Mouse (Mus musculus): ENCODE data around the gene Fam172a. TPM values are rescaled to one million over a fixed set of nuclear protein-coding genes. Genes with fewer than 3 reads are reported as not detected.

The Fam172a gene
- total and polyA plus RNA-seq, 3 experiments, result 33.4 to 89.8 (median 45.3) TPM

DNA sequence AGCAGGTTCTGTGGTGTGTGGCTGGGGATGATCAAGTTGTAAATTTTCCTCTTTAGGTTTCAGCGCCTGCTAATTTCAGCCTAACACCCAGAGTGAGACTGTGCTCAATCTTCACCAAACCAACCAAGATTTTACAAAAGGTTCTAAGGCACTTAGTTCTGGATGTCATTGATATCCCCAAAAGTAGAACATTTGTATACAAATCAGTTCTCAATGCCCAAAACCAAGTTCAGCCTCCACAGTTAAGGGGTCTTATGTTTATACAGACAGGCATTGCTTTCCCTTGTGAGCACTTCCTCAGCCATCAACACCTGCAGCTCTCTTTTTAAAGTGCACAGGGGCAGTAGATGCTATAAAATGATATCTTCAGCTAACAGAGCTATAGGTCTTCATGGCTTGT is 473.1 kb downstream of the Fam172a start:
- H3K4me3 ChIP-seq (ENCODE audit: low read depth, low read length), result no peak overlapping the region
- peaks cover 36% of the 10 kb centered on the region for H3K27me3 ChIP-seq (ENCODE audit: insufficient read depth, low read length)
- no peak for TF ChIP-seq GATA2 (IDR thresholded peaks at IDR 0.05; ENCODE audit: borderline replicate concordance, low read depth, low read length)
- no peak for TF ChIP-seq GATA1 (IDR thresholded peaks at IDR 0.05; ENCODE audit: borderline replicate concordance, low read length)
- TF ChIP-seq POLR2AphosphoS5 (IDR thresholded peaks at IDR 0.05; ENCODE audit: insufficient replicate concordance, low read depth, low read length), result no peak
- TF ChIP-seq TAL1 (conservative IDR thresholded peaks at IDR 0.05; ENCODE audit: low read depth, low read length), result no peak
- no peak for TF ChIP-seq CTCF (IDR thresholded peaks at IDR 0.05; ENCODE audit: low read depth, low read length)
- no peaks in the 10 kb centered on the region for H3K36me3 ChIP-seq (replicated peaks)
- no peaks in the 10 kb centered on the region for H3K4me1 ChIP-seq (ENCODE audit: insufficient read depth, low read depth, low read length)
- H3K9me3 ChIP-seq (replicated peaks), result no peaks in the 10 kb centered on the region
- DNase-seq (ENCODE audit: low spot score) (no peak), ATAC-seq (ENCODE audit: extremely low read depth, insufficient number of reproducible peaks, low FRiP score, poor library complexity, severe bottlenecking) (no peak)

DNA sequence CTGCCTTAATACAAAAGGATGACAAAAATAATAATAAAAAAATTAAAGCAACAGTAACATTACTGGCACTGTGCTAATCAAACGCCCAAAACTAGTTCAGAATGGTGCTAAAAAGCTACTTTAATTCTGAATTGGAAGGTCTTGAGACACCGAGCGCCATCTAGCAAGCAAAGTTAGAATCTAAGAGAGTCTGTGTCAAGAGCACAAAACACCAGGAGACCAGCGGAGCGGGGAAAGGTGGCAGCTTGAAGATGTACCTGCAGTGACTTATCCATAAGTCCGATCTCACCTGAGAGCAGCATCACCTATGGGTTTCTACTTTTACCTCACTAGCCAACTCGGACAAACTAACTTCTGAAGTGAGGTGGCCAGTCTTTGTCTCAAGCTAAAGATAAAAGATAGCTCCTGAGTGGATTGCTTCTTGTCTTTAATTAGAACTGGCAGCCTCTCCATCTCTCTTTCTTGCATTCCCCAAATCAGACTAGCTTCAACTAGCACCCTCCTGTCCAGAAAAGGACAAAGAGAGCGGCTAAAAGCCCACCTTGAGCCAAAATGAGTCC is 474.1 kb downstream of the Fam172a start:
- no peaks in the 10 kb centered on the region for H3K36me3 ChIP-seq (replicated peaks)
- no peaks in the 10 kb centered on the region for H3K9me3 ChIP-seq (replicated peaks)
- no peaks in the 10 kb centered on the region for H3K4me1 ChIP-seq (ENCODE audit: insufficient read depth, low read depth, low read length)
- ATAC-seq (ENCODE audit: extremely low read depth, insufficient number of reproducible peaks, low FRiP score, poor library complexity, severe bottlenecking), result no peak
- DNase-seq (ENCODE audit: low spot score), result no peak
- no peak overlapping the region for H3K4me3 ChIP-seq (ENCODE audit: low read depth, low read length)
- H3K27me3 ChIP-seq (ENCODE audit: insufficient read depth, low read length), result peaks cover 38% of the 10 kb centered on the region
- TF ChIP-seq POLR2AphosphoS5 (IDR thresholded peaks at IDR 0.05; ENCODE audit: insufficient replicate concordance, low read depth, low read length) (no peak), GATA1 (IDR thresholded peaks at IDR 0.05; ENCODE audit: borderline replicate concordance, low read length) (no peak), GATA2 (IDR thresholded peaks at IDR 0.05; ENCODE audit: borderline replicate concordance, low read depth, low read length) (no peak), CTCF (IDR thresholded peaks at IDR 0.05; ENCODE audit: low read depth, low read length) (no peak), TAL1 (conservative IDR thresholded peaks at IDR 0.05; ENCODE audit: low read depth, low read length) (no peak)

DNA sequence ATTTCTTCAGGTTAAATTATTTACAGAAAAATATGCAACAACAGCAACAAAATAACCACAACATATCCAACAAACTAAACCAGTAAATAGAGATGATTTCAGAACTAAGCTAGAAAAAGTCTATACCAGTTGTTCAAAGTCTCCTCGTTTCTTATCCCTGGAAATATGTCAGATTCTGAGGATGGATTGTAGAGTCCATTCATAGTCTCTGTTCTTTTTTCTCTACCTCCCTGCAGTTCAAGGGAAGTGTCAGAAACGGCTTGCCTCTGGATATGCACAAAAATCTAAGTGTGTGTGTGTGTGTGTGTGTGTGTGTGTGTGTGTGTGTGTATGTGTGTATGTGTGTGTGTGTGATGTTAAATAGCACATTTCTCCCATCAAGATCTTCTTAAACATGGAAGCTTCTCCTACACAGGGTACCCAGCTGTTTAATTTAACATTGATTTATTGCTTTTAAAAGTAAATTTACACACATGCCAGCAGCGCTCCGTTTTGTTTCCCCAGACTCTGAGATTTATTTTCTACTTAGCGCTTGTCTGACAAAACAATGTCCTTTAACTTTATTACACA is 475.6 kb downstream of the Fam172a start:
- Histone ChIP-seq H3K27me3 (ENCODE audit: insufficient read depth, low read length) (peaks cover 46% of the 10 kb centered on the region), H3K9me3 (replicated peaks) (no peaks in the 10 kb centered on the region), H3K4me1 (ENCODE audit: insufficient read depth, low read depth, low read length) (0 out of 2 replicates have a peak, but pooled peaks cover 3% of the 10 kb centered on the region), H3K4me3 (ENCODE audit: low read depth, low read length) (no peak overlapping the region), H3K36me3 (replicated peaks) (no peaks in the 10 kb centered on the region)
- DNase-seq (ENCODE audit: low spot score) (no peak), ATAC-seq (ENCODE audit: extremely low read depth, insufficient number of reproducible peaks, low FRiP score, poor library complexity, severe bottlenecking) (no peak)
- TF ChIP-seq CTCF (IDR thresholded peaks at IDR 0.05; ENCODE audit: low read depth, low read length) (no peak), GATA2 (IDR thresholded peaks at IDR 0.05; ENCODE audit: borderline replicate concordance, low read depth, low read length) (no peak), GATA1 (IDR thresholded peaks at IDR 0.05; ENCODE audit: borderline replicate concordance, low read length) (no peak), TAL1 (conservative IDR thresholded peaks at IDR 0.05; ENCODE audit: low read depth, low read length) (no peak), POLR2AphosphoS5 (IDR thresholded peaks at IDR 0.05; ENCODE audit: insufficient replicate concordance, low read depth, low read length) (no peak)

DNA sequence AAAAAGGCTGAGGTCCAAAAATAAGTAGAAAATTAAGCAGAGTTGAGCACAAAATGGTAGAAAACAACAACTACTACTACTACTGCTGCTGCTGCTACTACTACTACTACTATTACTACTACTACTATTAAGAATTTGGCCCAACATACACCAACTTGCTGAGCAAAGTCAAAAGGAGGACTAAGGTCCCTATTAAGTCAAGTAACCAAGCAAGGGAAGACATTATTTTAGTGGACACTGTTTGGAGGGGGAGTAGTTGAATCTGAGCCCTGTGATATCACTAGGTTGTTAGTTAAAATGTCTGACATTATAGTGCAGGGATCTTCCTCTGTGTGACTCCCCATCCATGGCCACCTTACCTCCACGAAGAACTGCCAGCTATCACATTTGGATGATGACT is 476.2 kb downstream of the Fam172a start:
- no peak for TF ChIP-seq POLR2AphosphoS5 (IDR thresholded peaks at IDR 0.05; ENCODE audit: insufficient replicate concordance, low read depth, low read length)
- TF ChIP-seq GATA2 (IDR thresholded peaks at IDR 0.05; ENCODE audit: borderline replicate concordance, low read depth, low read length), result no peak
- no peak for TF ChIP-seq CTCF (IDR thresholded peaks at IDR 0.05; ENCODE audit: low read depth, low read length)
- TF ChIP-seq GATA1 (IDR thresholded peaks at IDR 0.05; ENCODE audit: borderline replicate concordance, low read length), result no peak
- TF ChIP-seq TAL1 (conservative IDR thresholded peaks at IDR 0.05; ENCODE audit: low read depth, low read length), result no peak
- Histone ChIP-seq H3K4me1 (ENCODE audit: insufficient read depth, low read depth, low read length) (0 out of 2 replicates have a peak, but pooled peaks cover 3% of the 10 kb centered on the region), H3K9me3 (replicated peaks) (no peaks in the 10 kb centered on the region), H3K27me3 (ENCODE audit: insufficient read depth, low read length) (peaks cover 49% of the 10 kb centered on the region), H3K4me3 (ENCODE audit: low read depth, low read length) (no peak overlapping the region), H3K36me3 (replicated peaks) (no peaks in the 10 kb centered on the region)
- ATAC-seq (ENCODE audit: extremely low read depth, insufficient number of reproducible peaks, low FRiP score, poor library complexity, severe bottlenecking) (no peak), DNase-seq (ENCODE audit: low spot score) (no peak)

DNA sequence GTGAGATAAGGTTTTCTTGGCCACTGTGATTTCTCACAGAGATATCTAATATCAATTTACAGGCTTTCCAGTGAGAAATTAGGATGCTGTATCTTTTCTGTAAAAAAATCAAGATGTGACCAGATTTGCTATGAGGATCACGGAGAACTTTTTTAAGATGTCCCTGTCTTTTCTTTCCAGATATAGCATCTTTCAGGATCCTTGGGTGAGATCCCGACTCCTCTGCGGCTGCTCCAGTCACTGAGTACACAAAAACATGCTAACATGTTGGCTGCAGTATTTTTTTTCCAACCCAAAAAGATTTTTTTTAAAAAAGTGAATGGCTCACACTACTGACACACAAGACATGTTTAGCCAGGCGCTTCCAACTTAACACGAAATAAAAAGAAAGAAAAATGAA is 476.9 kb downstream of the Fam172a start:
- no peak for DNase-seq (ENCODE audit: low spot score)
- H3K36me3 ChIP-seq (replicated peaks), result no peaks in the 10 kb centered on the region
- H3K4me3 ChIP-seq (ENCODE audit: low read depth, low read length), result no peak overlapping the region
- H3K4me1 ChIP-seq (ENCODE audit: insufficient read depth, low read depth, low read length), result 0 out of 2 replicates have a peak, but pooled peaks cover 3% of the 10 kb centered on the region
- ATAC-seq (ENCODE audit: extremely low read depth, insufficient number of reproducible peaks, low FRiP score, poor library complexity, severe bottlenecking), result no peak
- H3K27me3 ChIP-seq (ENCODE audit: insufficient read depth, low read length), result peaks cover 51% of the 10 kb centered on the region
- H3K9me3 ChIP-seq (replicated peaks), result no peaks in the 10 kb centered on the region
- TF ChIP-seq GATA2 (IDR thresholded peaks at IDR 0.05; ENCODE audit: borderline replicate concordance, low read depth, low read length) (no peak), CTCF (IDR thresholded peaks at IDR 0.05; ENCODE audit: low read depth, low read length) (no peak), POLR2AphosphoS5 (IDR thresholded peaks at IDR 0.05; ENCODE audit: insufficient replicate concordance, low read depth, low read length) (no peak), GATA1 (IDR thresholded peaks at IDR 0.05; ENCODE audit: borderline replicate concordance, low read length) (no peak), TAL1 (conservative IDR thresholded peaks at IDR 0.05; ENCODE audit: low read depth, low read length) (no peak)

DNA sequence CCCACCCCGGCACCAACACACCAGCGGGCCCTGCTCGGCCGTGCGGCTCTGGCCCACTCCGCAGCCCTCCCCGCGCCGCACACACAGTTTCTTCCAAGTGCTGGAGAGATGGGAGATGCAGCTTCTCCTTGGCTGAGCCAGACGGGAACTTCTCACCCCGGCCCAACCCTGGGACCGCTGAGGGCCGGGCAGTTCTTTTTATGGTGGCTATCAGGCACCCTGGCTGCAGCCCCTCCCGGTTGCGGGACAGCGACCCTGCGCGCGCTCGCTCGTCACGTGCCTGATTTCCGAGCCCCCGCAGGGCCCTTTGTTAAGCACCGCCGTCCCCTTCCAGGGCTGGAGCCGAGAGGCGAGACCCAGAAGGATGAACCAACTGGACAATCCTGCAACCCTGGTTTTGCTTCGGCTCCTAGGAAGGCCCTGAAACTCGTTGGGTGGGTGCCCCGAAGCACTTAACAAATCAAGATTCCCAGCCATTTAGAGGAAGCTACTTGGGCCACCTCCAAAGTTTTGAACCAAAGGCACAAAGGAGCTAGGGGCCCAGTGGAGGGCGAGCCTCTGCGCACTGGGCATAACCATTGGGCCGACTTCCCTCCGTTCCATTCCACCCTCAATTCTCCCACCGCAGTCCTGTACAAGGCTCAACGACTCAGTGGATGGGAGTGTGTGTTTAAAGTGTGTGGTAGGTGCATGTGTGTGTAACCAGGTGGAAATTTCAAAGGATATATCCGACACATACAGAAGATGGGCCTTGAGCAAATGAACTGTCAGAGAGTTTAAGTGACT is 477.7 kb downstream of the Fam172a start:
- Histone ChIP-seq H3K9me3 (replicated peaks) (no peaks in the 10 kb centered on the region), H3K27me3 (ENCODE audit: insufficient read depth, low read length) (peaks cover 53% of the 10 kb centered on the region), H3K4me3 (ENCODE audit: low read depth, low read length) (no peak overlapping the region), H3K36me3 (replicated peaks) (no peaks in the 10 kb centered on the region), H3K4me1 (ENCODE audit: insufficient read depth, low read depth, low read length) (0 out of 2 replicates have a peak, but pooled peaks cover 3% of the 10 kb centered on the region)
- ATAC-seq (ENCODE audit: extremely low read depth, insufficient number of reproducible peaks, low FRiP score, poor library complexity, severe bottlenecking) (no peak), DNase-seq (ENCODE audit: low spot score) (no peak)
- TF ChIP-seq GATA1 (IDR thresholded peaks at IDR 0.05; ENCODE audit: borderline replicate concordance, low read length) (no peak), TAL1 (conservative IDR thresholded peaks at IDR 0.05; ENCODE audit: low read depth, low read length) (no peak)

Data from G1E (cell line).